Mouse (Mus musculus) Patski (cell line): ENCODE measurements around the gene Hdac4. TPM values are rescaled to one million over a fixed set of nuclear protein-coding genes. Genes with fewer than 3 reads are reported as not detected.

ENCODE experiments used
- ATAC-seq: fragments of 100-300 bp; one replicate; pipeline ENCODE4 v1.8.0; 2021
- CTCF ChIA-PET: fragments of 350-600 bp; sonication (Branson Sonifier 250); formaldehyde crosslinking; loops from one replicate; lab custom pipeline; 2022; ENCODE audit warnings: inconsistent platforms; lab: Charles Lee
- POLR2A ChIA-PET: fragments of 350-600 bp; sonication (Branson Sonifier 250); formaldehyde crosslinking; loops from one replicate; lab custom pipeline; 2022; ENCODE audit warnings: antibody characterized with exemption, inconsistent platforms; lab: Charles Lee
- DNase-seq: peaks from one replicate; pipeline ENCODE4 v3.0.0-alpha.2; 2011; ENCODE audit warnings: low read depth, low spot score
- H3K27me3 ChIP-seq: fragments of 371-371 bp; one replicate; pipeline ENCODE4 v1.5.1; 2021
- CTCF ChIP-seq: fragments of 100-300 bp; IDR thresholded peaks from one replicate; pipeline ENCODE4 v1.5.1; 2021
- in situ Hi-C: fragments of 300-500 bp; cut with MboI; formaldehyde crosslinking; loops from 3 replicates; pipeline ENCODE4 v1.11.1; 2018; ENCODE audit warnings: low pct_unique_long_range_greater_than_20kb, mixed read lengths
- polyA plus RNA-seq: library from polyadenylated mRNA; unstranded; gene quantifications from one replicate; pipeline ENCODE4 v1.2.3, GENCODE M21; 2021

Hdac4 gene
- polyA plus RNA-seq, 1 experiment from 2014 or later: 15.0 TPM

DNA sequence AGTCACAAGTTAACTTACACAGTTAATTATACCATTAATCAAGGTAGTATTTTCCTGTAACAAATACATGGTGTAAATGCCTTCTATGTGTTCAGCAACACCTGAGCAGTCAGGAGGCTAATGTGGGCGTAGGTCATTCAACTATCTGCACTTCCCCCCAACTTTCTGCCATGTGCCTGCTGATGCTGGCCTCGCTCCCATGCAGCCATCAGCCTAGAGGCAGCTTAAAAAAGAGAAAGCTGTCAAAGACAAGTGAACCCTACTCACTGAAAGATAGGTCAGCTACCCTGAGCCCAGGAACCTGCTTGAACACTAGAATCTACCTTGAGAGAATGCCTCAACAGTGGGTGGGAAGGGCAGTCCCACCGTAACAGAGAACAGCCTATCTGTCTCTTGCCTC, 81.4 kb downstream of the Hdac4 start:
- no peak for TF ChIP-seq CTCF
- ATAC-seq (no peak), DNase-seq (no peak)
- ChIA-PET CTCF (no interaction called here), POLR2A (no interaction called here)
- in situ Hi-C loops: no loop called here
- no peaks in the 10 kb centered on the region for H3K27me3 ChIP-seq

DNA sequence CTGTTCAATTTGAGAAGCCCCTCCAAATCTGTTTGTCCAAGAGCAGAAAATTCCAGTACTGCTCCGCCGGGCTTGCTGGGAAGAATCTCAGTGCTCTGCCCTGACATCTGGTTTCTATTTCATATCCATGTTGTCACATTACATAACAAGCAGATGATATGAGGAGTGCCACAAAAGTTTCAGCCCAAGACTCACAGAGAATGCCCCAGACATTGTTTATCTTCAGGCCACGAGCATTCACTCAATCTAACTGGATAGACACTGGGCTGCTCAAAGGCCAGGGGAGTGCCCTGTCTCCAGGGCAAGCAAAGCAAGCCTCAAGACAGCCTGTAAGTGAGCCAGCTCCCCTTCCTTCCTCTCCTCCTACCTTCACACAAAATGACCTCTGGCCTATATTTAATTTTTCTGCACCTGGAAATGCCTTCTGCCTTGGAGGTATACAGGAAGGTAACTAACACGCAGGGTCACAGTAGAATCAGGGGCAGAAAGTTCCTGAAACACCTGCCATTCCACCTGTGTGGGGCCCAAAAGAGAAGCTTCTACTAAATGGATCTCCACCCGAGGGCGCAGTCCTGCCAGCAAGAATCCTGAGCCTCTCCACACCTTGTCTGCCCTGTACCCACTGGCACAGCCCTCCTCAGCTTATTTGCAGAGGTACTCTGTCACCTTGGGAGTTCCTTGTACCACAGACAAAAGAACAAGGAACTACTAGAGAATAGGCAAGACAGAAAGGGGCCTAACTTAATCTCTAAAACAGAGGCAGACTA, 82.1 kb downstream of the Hdac4 start:
- ChIA-PET POLR2A (no interaction called here), CTCF (no interaction called here)
- in situ Hi-C loops: no loop called here
- no peak for TF ChIP-seq CTCF
- H3K27me3 ChIP-seq: no peaks in the 10 kb centered on the region
- ATAC-seq (no peak), DNase-seq (no peak)

- no peak for ATAC-seq
- in situ Hi-C loops: no loop called here
- no peak for DNase-seq
- POLR2A ChIA-PET: no interaction called here
- CTCF ChIA-PET: interaction anchor here (0.7 kb wide), 1 partner anchor 975 kb away, joined by 3 read pairs; no protein-coding TSS in a partner anchor
- no peaks in the 10 kb centered on the region for H3K27me3 ChIP-seq
- TF ChIP-seq CTCF: no peak
Observed at GRCm38 (mm10) chr1:92112591-92112990, 82.9 kb downstream of the Hdac4 start.

- ChIA-PET CTCF (no interaction called here), POLR2A (no interaction called here)
- ATAC-seq (no peak), DNase-seq (no peak)
- no peak for TF ChIP-seq CTCF
- in situ Hi-C loops: no loop called here
- H3K27me3 ChIP-seq: no peaks in the 10 kb centered on the region
Observed at GRCm38 (mm10) chr1:92111551-92111950, 83.9 kb downstream of the Hdac4 start.

- ATAC-seq (no peak), DNase-seq (no peak)
- CTCF ChIA-PET: no interaction called here
- POLR2A ChIA-PET: no interaction called here
- H3K27me3 ChIP-seq: no peaks in the 10 kb centered on the region
- TF ChIP-seq CTCF: no peak
- in situ Hi-C loops: no loop called here
Observed at GRCm38 (mm10) chr1:92111026-92111425, 84.5 kb downstream of the Hdac4 start.

DNA sequence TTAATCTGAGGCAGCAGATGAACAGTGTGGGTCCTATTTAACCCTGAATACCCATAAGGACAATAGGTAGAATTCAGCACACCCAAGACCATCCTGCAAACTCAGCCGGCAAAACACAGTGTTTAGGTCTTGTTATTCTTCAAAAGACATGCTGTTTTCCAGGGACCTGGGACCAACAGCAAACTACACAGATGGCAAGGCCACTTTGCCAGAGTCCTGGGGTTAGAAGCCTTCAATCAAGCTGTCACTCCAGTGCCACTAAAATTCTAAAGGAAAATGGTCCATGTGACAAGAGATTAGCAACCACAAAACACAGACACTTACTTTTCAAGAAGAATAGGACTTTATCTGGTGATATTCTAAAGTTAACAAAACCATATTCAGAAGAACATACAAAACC, 86.3 kb downstream of the Hdac4 start:
- DNase-seq (no peak), ATAC-seq (no peak)
- TF ChIP-seq CTCF: no peak
- POLR2A ChIA-PET: interaction anchor here (1.5 kb wide), 1 partner anchor 11 kb away, joined by 3 read pairs; no protein-coding TSS in a partner anchor
- CTCF ChIA-PET: interaction anchor here (1.3 kb wide), 1 partner anchor 18 kb away, joined by 3 read pairs; no protein-coding TSS in a partner anchor
- in situ Hi-C loops: no loop called here
- no peaks in the 10 kb centered on the region for H3K27me3 ChIP-seq

DNA sequence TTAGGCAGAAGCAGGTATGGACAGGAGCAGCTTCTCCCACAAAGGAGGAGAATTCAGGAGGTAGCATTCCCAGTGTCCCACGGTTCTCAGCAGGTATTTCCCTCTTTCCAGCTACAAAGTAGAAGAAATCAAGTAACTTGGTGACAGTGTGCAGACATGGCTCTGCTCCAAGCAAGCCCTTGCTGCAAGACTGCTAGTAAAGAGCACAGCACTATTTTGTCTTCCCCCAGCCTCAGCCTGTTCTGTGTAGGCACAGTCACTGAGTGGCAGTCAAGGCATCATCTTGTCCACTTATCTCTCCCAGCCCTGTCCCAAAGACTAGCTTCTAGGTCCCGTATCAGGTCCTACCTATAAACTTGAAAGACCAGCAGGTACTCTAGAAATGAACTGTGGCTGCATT, 86.9 kb downstream of the Hdac4 start:
- ATAC-seq (no peak), DNase-seq (no peak)
- ChIA-PET CTCF (interaction anchor here (1.3 kb wide), 1 partner anchor 19 kb away, joined by 3 read pairs; no protein-coding TSS in a partner anchor), POLR2A (interaction anchor here (1.5 kb wide), 1 partner anchor 10 kb away, joined by 3 read pairs; no protein-coding TSS in a partner anchor)
- H3K27me3 ChIP-seq: no peaks in the 10 kb centered on the region
- in situ Hi-C loops: no loop called here
- TF ChIP-seq CTCF: no peak

DNA sequence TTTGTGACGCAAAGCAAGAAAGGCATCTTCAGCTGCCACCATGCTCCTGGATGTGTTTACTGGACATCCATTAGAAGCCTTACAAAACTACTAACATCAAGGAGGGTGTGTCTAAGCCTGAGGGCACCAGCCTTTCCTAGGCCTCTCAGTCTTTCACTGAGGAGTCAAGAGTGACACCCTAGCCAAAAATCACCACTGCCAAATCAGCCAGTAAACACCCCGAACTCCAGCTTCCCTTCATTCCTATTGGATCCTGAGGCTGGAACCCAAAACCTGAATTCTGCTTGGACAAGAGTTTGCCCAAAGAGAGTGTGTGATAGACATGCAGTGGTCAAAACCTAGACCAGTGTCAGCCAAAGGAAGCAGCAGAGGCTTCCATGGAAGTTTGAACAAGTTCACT, 87.5 kb downstream of the Hdac4 start:
- ATAC-seq (no peak), DNase-seq (no peak)
- in situ Hi-C loops: no loop called here

GRCm38 (mm10) chr1:92107521-92107920, 88.0 kb downstream of the Hdac4 start:
- in situ Hi-C loops: no loop called here
- no peaks in the 10 kb centered on the region for H3K27me3 ChIP-seq
- DNase-seq: no peak
- ChIA-PET CTCF (no interaction called here), POLR2A (interaction anchor here (1.5 kb wide), 1 partner anchor 9 kb away, joined by 3 read pairs; no protein-coding TSS in a partner anchor)
- TF ChIP-seq CTCF: no peak
- ATAC-seq: no peak

More for the DNA sequence above, 87.5 kb downstream of the Hdac4 start:
- ChIA-PET CTCF (interaction anchor here (1.3 kb wide), 1 partner anchor 19 kb away, joined by 3 read pairs; no protein-coding TSS in a partner anchor), POLR2A (interaction anchor here (1.5 kb wide), 1 partner anchor 10 kb away, joined by 3 read pairs; no protein-coding TSS in a partner anchor)
- TF ChIP-seq CTCF: no peak
- H3K27me3 ChIP-seq: no peaks in the 10 kb centered on the region

- no peaks in the 10 kb centered on the region for H3K27me3 ChIP-seq
- no peak for TF ChIP-seq CTCF
- in situ Hi-C loops: no loop called here
- DNase-seq (no peak), ATAC-seq (no peak)
- ChIA-PET POLR2A (no interaction called here), CTCF (interaction anchor here (0.9 to 1.2 kb wide), 2 partner anchors 10 to 16 kb away, joined by 3 read pairs; no protein-coding TSS in a partner anchor)
Observed at GRCm38 (mm10) chr1:92106486-92107160, 88.9 kb downstream of the Hdac4 start.

DNA sequence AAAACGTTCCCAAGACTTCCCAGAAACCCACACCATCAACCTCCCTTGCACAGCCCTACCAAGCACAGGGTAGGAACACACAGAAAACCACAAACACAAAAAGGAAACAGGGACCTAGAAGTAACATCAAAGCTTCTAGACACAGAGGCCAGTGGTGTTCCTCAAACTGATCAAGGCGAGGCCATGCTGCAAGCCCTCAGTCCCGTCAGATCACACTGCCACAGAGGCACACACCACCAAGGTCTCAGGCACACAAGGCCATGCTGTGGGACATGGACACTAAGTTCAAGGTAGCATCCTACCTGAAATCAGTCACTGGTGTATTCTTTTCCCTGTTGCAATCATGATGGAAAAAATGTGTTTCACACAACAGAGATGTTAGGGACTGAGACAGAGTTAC, 90.8 kb downstream of the Hdac4 start:
- ChIA-PET POLR2A (no interaction called here), CTCF (no interaction called here)
- in situ Hi-C loops: no loop called here
- H3K27me3 ChIP-seq: no peaks in the 10 kb centered on the region
- ATAC-seq: no peak
- no peak for DNase-seq
- TF ChIP-seq CTCF: no peak
